Mouse (Mus musculus) G1E (cell line): ENCODE measurements around the gene Upk1a. TPM values are rescaled to one million over a fixed set of nuclear protein-coding genes. Genes with fewer than 3 reads are reported as not detected.

ENCODE experiments used
- ATAC-seq: 2 replicates; pipeline ENCODE4 v1.8.0; 2016; ENCODE audit warnings: mild to moderate bottlenecking; ENCODE audit not compliant: insufficient number of reproducible peaks, poor library complexity, low FRiP score, severe bottlenecking; ENCODE audit errors: extremely low read depth
- DNase-seq: peaks from one replicate; pipeline ENCODE4 v3.0.0; 2012; ENCODE audit warnings: low spot score
- H3K27me3 ChIP-seq: 2 replicates; pipeline ENCODE4 v1.6.1; 2012; ENCODE audit warnings: mild to moderate bottlenecking, low read length, inconsistent platforms; ENCODE audit not compliant: insufficient read depth
- H3K36me3 ChIP-seq: replicated peaks from 2 replicates; pipeline ENCODE3; 2012; ENCODE audit warnings: mild to moderate bottlenecking, inconsistent platforms
- H3K4me1 ChIP-seq: 2 replicates; pipeline ENCODE4 v1.6.1; 2012; ENCODE audit warnings: low read depth, low read length, inconsistent platforms, mixed read lengths; ENCODE audit not compliant: insufficient read depth
- H3K4me3 ChIP-seq: 2 replicates; pipeline ENCODE4 v1.5.1; 2012; ENCODE audit warnings: low read depth, mild to moderate bottlenecking, inconsistent platforms, low read length, moderate library complexity, mixed read lengths
- H3K9me3 ChIP-seq: replicated peaks from 2 replicates; pipeline ENCODE4 v1.6.1; 2012; ENCODE audit warnings: inconsistent platforms
- CTCF ChIP-seq: IDR thresholded peaks from 2 replicates; pipeline ENCODE4 v1.5.1; 2012; ENCODE audit warnings: low read depth, low read length, inconsistent platforms, mixed read lengths
- GATA1 ChIP-seq: IDR thresholded peaks from 2 replicates; pipeline ENCODE4 v1.6.1; 2012; ENCODE audit warnings: borderline replicate concordance, low read length, inconsistent platforms, mixed read lengths
- GATA2 ChIP-seq: IDR thresholded peaks from 2 replicates; pipeline ENCODE4 v1.6.1; 2012; ENCODE audit warnings: low read depth, low read length, inconsistent platforms, borderline replicate concordance
- POLR2AphosphoS5 ChIP-seq: IDR thresholded peaks from 2 replicates; pipeline ENCODE4 v1.6.1; 2012; ENCODE audit warnings: low read depth, low read length, inconsistent platforms; ENCODE audit not compliant: insufficient replicate concordance
- TAL1 ChIP-seq: conservative IDR thresholded peaks from 2 replicates; pipeline ENCODE4 v1.6.1; 2012; ENCODE audit warnings: low read depth, low read length, inconsistent platforms, mixed read lengths
- polyA plus RNA-seq: library from polyadenylated mRNA; stranded (reverse); fragments of >175 nt; gene quantifications from 2 replicates; pipeline ENCODE4 v1.2.3, GENCODE M21; 2012
- total RNA-seq, 2 experiments: library from RNA; stranded (forward) in 1 of 2; stranded (reverse) in 1 of 2; fragments of 200-1000 nt in 1 of 2; fragments of >200 nt in 1 of 2; fragmentation: Nextera tagmentation in 1 of 2; gene quantifications; 2 replicates each; pipeline ENCODE4 v1.2.3; 2014 to 2017

The Upk1a gene
- total and polyA plus RNA-seq, 3 experiments: 0.82 to 15.0 (median 1.4) TPM

DNA sequence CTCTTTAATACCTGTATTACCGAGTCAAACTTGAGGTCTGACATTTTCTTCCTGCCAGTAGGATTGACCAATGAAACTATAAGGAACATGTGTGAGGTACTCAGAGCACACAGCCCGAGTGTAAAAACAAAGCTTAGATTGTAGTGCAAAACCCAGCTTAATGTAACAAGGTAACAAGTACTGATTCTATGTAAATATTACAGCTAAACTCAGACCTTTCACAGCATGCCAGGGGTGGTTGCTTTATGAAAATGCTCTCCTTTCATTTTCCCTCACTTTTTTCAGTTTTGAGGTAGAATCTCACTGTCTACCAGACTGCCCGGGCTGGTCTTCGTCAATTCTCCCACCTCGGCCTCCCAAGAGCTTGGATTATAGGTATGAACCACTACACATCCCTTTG, 16.6 kb downstream of the Upk1a start:
- Histone ChIP-seq H3K36me3 (peaks cover under 1% of the 10 kb centered on the region), H3K4me3 (no peak overlapping the region), H3K4me1 (peaks cover 29% of the 10 kb centered on the region), H3K27me3 (peaks cover 52% of the 10 kb centered on the region), H3K9me3 (no peaks in the 10 kb centered on the region)
- no peak for DNase-seq
- no peak for ATAC-seq
- TF ChIP-seq GATA1: no peak
- no peak for TF ChIP-seq POLR2AphosphoS5
- TF ChIP-seq GATA2: no peak
- no peak for TF ChIP-seq CTCF
- no peak for TF ChIP-seq TAL1

GRCm38 (mm10) chr7:30594510-30595024, 18.1 kb downstream of the Upk1a start:
- peaks cover 50% of the 10 kb centered on the region for H3K27me3 ChIP-seq
- no peaks in the 10 kb centered on the region for H3K9me3 ChIP-seq
- DNase-seq (no peak), ATAC-seq (no peak)
- peaks cover 6% of the 10 kb centered on the region for H3K36me3 ChIP-seq
- H3K4me3 ChIP-seq: no peak overlapping the region
- no peak for TF ChIP-seq GATA2
- TF ChIP-seq CTCF: no peak
- no peak for TF ChIP-seq POLR2AphosphoS5
- TF ChIP-seq GATA1: no peak
- TF ChIP-seq TAL1: no peak
- H3K4me1 ChIP-seq: peaks cover 25% of the 10 kb centered on the region

DNA sequence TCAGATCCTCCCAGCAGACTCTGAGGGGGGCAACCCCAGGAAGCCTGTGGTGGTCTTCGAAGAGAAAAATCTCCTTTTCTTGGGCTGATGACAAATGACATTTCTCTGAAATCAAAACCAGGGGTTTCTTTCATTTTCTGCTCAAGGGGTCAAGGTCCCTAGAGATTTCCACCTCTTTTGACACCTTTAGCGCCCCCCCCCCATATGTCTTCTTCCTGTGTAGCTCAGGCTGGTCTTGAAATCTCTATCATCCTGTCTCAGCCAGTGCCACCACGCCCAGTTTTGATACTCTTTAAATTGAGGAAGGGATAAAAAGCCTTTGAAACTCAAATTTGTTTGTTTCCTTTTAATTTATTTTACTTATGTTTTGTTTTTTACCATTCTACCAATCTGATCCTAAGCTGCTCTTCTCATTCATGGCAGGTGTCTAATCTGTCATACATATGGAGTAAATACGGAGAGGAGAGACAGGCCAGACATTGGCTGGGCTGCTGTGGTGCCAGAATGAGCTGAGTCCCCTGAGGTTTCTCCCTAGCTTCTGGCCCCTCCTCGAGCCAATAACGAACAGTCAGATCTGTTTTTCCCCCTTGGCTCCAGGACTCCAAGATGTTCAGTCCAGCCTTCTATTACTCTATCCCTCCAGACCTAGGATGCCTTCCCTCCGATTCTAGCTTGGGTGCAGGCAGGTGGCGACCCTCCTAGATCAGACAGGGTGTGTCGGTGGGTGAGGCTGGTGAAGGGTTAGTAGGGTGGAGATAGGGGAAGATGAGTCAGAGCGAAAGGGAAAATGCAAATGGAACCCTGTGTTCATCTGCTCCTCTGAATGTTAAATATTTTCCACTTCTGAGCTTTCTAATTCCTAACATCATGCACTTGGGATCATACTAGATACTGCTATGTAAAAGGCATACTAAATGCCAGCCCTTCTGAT, 18.8 kb downstream of the Upk1a start:
- Histone ChIP-seq H3K4me1 (peaks cover 29% of the 10 kb centered on the region), H3K4me3 (no peak overlapping the region), H3K36me3 (peaks cover 6% of the 10 kb centered on the region), H3K27me3 (peaks cover 49% of the 10 kb centered on the region), H3K9me3 (no peaks in the 10 kb centered on the region)
- TF ChIP-seq GATA2 (no peak), TAL1 (no peak), CTCF (no peak), POLR2AphosphoS5 (no peak), GATA1 (no peak)
- ATAC-seq (no peak), DNase-seq (no peak)

GRCm38 (mm10) chr7:30592772-30593423, 19.7 kb downstream of the Upk1a start:
- ATAC-seq (no peak), DNase-seq (no peak)
- H3K4me3 ChIP-seq: no peak overlapping the region
- peaks cover 29% of the 10 kb centered on the region for H3K4me1 ChIP-seq
- peaks cover 39% of the 10 kb centered on the region for H3K27me3 ChIP-seq
- no peaks in the 10 kb centered on the region for H3K9me3 ChIP-seq
- TF ChIP-seq GATA1: no peak
- no peak for TF ChIP-seq POLR2AphosphoS5
- no peak for TF ChIP-seq TAL1
- no peak for TF ChIP-seq CTCF
- no peak for TF ChIP-seq GATA2
- H3K36me3 ChIP-seq: peaks cover 6% of the 10 kb centered on the region

DNA sequence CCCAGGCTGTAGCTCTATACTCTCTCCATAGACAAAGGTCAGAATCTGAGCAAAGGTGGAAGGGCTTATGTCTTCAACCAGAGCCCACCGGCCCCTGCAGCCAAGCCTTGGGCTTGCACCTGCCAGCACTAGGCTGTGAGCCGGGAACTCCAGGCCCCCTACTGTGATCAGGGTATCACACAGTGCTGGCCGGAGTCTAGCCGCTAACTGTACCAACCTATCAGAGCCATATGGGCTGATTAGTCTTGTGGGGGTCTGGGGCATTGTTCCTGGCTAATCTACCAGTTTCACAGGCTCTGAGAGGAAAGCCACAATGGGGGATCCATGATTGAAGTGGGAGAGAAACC, 21.1 kb downstream of the Upk1a start:
- peaks cover 28% of the 10 kb centered on the region for H3K27me3 ChIP-seq
- ATAC-seq: no peak
- H3K4me3 ChIP-seq: no peak overlapping the region
- TF ChIP-seq POLR2AphosphoS5: no peak
- no peak for TF ChIP-seq TAL1
- TF ChIP-seq GATA1: no peak
- no peak for TF ChIP-seq CTCF
- no peak for TF ChIP-seq GATA2
- DNase-seq: no peak
- peaks cover 42% of the 10 kb centered on the region for H3K4me1 ChIP-seq
- H3K9me3 ChIP-seq: no peaks in the 10 kb centered on the region
- H3K36me3 ChIP-seq: peaks cover 14% of the 10 kb centered on the region

DNA sequence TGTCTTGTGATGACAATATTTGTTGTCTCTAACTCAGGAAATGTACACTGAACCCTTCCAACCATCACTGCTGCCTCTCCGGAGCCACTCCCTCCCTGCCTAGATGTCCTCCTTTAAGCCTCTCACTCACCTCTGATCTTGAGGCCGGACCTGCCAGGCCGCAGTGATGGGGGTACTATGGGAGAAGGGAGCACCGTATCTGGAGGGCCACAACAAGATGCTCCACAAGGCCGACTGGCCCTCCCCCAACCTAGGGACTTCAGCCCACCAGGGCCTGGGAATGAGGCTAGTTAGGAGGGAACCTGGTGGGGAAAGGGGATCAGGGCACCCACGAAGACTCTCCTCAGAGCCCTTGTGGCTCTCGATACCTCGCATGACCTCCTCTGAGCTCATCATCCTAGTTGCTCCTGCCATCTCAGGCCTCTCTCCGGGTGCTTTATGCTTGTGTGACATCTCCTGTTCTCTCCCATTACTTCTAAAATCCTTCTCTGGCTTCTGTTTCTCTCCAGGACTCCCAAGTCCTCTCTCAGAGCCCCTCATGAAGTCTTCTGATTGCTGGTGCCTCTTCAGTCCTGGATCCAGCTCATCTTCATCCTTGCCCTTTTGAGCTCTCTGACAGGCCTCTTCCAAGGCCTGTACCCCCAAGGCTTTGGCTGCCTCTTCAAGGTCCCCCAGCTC, 21.6 kb downstream of the Upk1a start:
- Histone ChIP-seq H3K4me1 (peaks cover 47% of the 10 kb centered on the region), H3K4me3 (no peak overlapping the region), H3K9me3 (no peaks in the 10 kb centered on the region), H3K27me3 (peaks cover 25% of the 10 kb centered on the region), H3K36me3 (peaks cover 19% of the 10 kb centered on the region)
- TF ChIP-seq POLR2AphosphoS5 (no peak), GATA2 (no peak), GATA1 (no peak), CTCF (no peak)
- no peak for DNase-seq
- no peak for ATAC-seq
